Mouse (Mus musculus) G1E (cell line): ENCODE results near the gene Shisa9.

Experiments used
- CTCF ChIP-seq: IDR thresholded peaks from 2 replicates; pipeline ENCODE4 v1.5.1; 2012; ENCODE audit warnings: low read depth, low read length, inconsistent platforms, mixed read lengths
- POLR2AphosphoS5 ChIP-seq: IDR thresholded peaks from 2 replicates; pipeline ENCODE4 v1.6.1; 2012; ENCODE audit warnings: low read depth, low read length, inconsistent platforms; ENCODE audit not compliant: insufficient replicate concordance
- TAL1 ChIP-seq: conservative IDR thresholded peaks from 2 replicates; pipeline ENCODE4 v1.6.1; 2012; ENCODE audit warnings: low read depth, low read length, inconsistent platforms, mixed read lengths

DNA sequence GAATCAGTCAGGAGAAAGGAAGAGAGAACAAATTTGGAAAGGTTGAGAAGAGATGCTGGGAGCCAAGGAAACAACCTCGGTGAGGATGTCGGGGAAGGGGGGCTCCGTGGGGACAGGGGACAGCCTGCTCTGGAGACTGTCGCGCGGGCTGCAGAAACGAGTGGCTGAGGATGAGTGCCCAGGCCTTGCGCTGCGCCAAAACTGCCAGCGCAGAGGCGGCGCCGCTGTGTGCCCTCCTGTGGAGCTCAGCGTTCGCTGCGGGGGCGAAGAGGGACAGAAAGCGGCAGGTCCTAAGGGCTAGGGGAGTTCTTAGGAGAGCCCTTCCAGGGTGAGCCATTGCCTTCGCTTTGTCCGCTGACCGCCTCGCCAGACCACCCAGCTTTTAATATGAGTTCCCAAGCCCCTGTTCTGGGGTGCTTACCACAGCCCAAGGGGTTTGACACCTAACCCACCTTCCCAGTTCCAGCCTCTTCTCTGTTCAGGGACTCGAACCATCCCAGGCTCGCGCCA is 752 bp upstream of the Shisa9 start:
- TF ChIP-seq CTCF (no peak), TAL1 (no peak), POLR2AphosphoS5 (no peak)
